Comparison of ENCODE assay signal across 19 mouse cellular contexts in genomic region chr12:13360183-13360811, GRCm38 (mm10).
DNase-seq lines count a peak whose midpoint lies in the region; ATAC-seq and TF ChIP-seq lines count a peak whose summit lies in the region.
"Had no signal": no experiment of that assay in that cellular context is flagged by ENCODE, and none has a peak within 500 bp of the region (broad histone marks: within the 10 kb centered on the region; RNA-seq: fewer than 3 reads in every experiment).

No protein-coding gene starts in this region.

- no peak overlapping the region for H3K4me3 ChIP-seq in forebrain, embryonic 13.5 days
- no peak overlapping the region for H3K4me3 ChIP-seq in forebrain, embryonic 12.5 days (replicated peaks)
- H3K4me3 ChIP-seq in hindbrain, embryonic 14.5 days (replicated peaks; ENCODE audit: low read length): no peak overlapping the region
- H3K4me3 ChIP-seq in hindbrain, embryonic 12.5 days: no peak overlapping the region
- H3K4me3 ChIP-seq in lung, embryonic 16.5 days (ENCODE audit: low read length): no peak overlapping the region
- H3K4me3 ChIP-seq in forebrain, postnatal 0 days (ENCODE audit: low read depth, low read length): no peak overlapping the region
- H3K4me3 ChIP-seq: embryonic facial prominence, embryonic 15.5 days; erythroblast, embryonic 14.5 days; gastrocnemius, adult 2 months; heart, embryonic 12.5 days had no signal

- H3K9me3 ChIP-seq in forebrain, embryonic 13.5 days (replicated peaks): no peaks in the 10 kb centered on the region
- no peaks in the 10 kb centered on the region for H3K9me3 ChIP-seq in forebrain, embryonic 12.5 days
- H3K9me3 ChIP-seq in hindbrain, embryonic 14.5 days (ENCODE audit: control insufficient read depth, low read length): no peaks in the 10 kb centered on the region
- no peaks in the 10 kb centered on the region for H3K9me3 ChIP-seq in hindbrain, embryonic 12.5 days (replicated peaks)
- H3K9me3 ChIP-seq in lung, embryonic 16.5 days (ENCODE audit: control insufficient read depth, low read length): no peaks in the 10 kb centered on the region
- H3K9me3 ChIP-seq in forebrain, postnatal 0 days (ENCODE audit: low read length): no peaks in the 10 kb centered on the region
- H3K9me3 ChIP-seq: embryonic facial prominence, embryonic 15.5 days; heart, embryonic 12.5 days had no signal

- no peak overlapping the region for H3K9ac ChIP-seq in forebrain, embryonic 13.5 days
- no peak overlapping the region for H3K9ac ChIP-seq in forebrain, embryonic 12.5 days
- H3K9ac ChIP-seq in hindbrain, embryonic 14.5 days: no peak overlapping the region
- H3K9ac ChIP-seq in hindbrain, embryonic 12.5 days: no peak overlapping the region
- no peak overlapping the region for H3K9ac ChIP-seq in lung, embryonic 16.5 days (ENCODE audit: low read length)
- no peak overlapping the region for H3K9ac ChIP-seq in forebrain, postnatal 0 days
- H3K9ac ChIP-seq: embryonic facial prominence, embryonic 15.5 days; heart, embryonic 12.5 days had no signal

- peaks cover 28% of the 10 kb centered on the region for H3K36me3 ChIP-seq in forebrain, embryonic 13.5 days (ENCODE audit: poor library complexity, severe bottlenecking)
- H3K36me3 ChIP-seq in forebrain, embryonic 12.5 days (replicated peaks): peaks cover 19% of the 10 kb centered on the region
- H3K36me3 ChIP-seq in hindbrain, embryonic 14.5 days (replicated peaks; ENCODE audit: control insufficient read depth, insufficient read depth): peaks cover 55% of the 10 kb centered on the region
- peaks cover 29% of the 10 kb centered on the region for H3K36me3 ChIP-seq in hindbrain, embryonic 12.5 days
- H3K36me3 ChIP-seq in lung, embryonic 16.5 days (ENCODE audit: control insufficient read depth, insufficient read depth, low read length): peaks cover 7% of the 10 kb centered on the region; the same call in 1 of the 2 replicates
- peaks cover 7% of the 10 kb centered on the region; the same call in 1 of the 2 replicates for H3K36me3 ChIP-seq in forebrain, postnatal 0 days (ENCODE audit: insufficient read depth)

- no peak overlapping the region; the same call in 1 of the 2 replicates for H3K27ac ChIP-seq in forebrain, embryonic 13.5 days
- H3K27ac ChIP-seq in forebrain, embryonic 12.5 days: no peak overlapping the region
- 0 out of 2 replicates have a peak overlapping the region, but pooled peaks have one; percentile 14 for H3K27ac ChIP-seq in hindbrain, embryonic 14.5 days
- H3K27ac ChIP-seq in hindbrain, embryonic 12.5 days: no peak overlapping the region
- H3K27ac ChIP-seq in lung, embryonic 16.5 days (ENCODE audit: low read length): no peak overlapping the region
- H3K27ac ChIP-seq in forebrain, postnatal 0 days (ENCODE audit: low read depth, low read length): no peak overlapping the region
- H3K27ac ChIP-seq: embryonic facial prominence, embryonic 15.5 days; gastrocnemius, adult 2 months had no signal

- no peak overlapping the region for H3K4me2 ChIP-seq in forebrain, embryonic 13.5 days
- no peak overlapping the region for H3K4me2 ChIP-seq in forebrain, embryonic 12.5 days
- no peak overlapping the region for H3K4me2 ChIP-seq in hindbrain, embryonic 14.5 days (replicated peaks)
- H3K4me2 ChIP-seq in hindbrain, embryonic 12.5 days (replicated peaks): no peak overlapping the region
- no peak overlapping the region for H3K4me2 ChIP-seq in lung, embryonic 16.5 days (ENCODE audit: low read depth, low read length)
- H3K4me2 ChIP-seq in forebrain, postnatal 0 days (ENCODE audit: low read depth): no peak overlapping the region
- H3K4me2 ChIP-seq: embryonic facial prominence, embryonic 15.5 days; heart, embryonic 12.5 days had no signal

- no peak for DNase-seq in hindbrain, embryonic 14.5 days (ENCODE audit: low spot score)
- DNase-seq in lung, postnatal 10 days: no peak
- peak; percentile 32 for DNase-seq in forebrain, postnatal 0 days
- DNase-seq in kidney, postnatal 10 days: no peak
- DNase-seq: adrenal gland, postnatal 10 days; cerebellum, adult 2 months; cerebellum, postnatal 10 days; embryo, embryonic 11 days; gastrocnemius, adult 2 months; gastrocnemius, postnatal 25 days; kidney, adult 18-20 months had no signal

- peaks cover 5% of the 10 kb centered on the region; the same call in 1 of the 2 replicates for H3K4me1 ChIP-seq in forebrain, embryonic 13.5 days
- no peaks in the 10 kb centered on the region for H3K4me1 ChIP-seq in forebrain, embryonic 12.5 days
- no peaks in the 10 kb centered on the region for H3K4me1 ChIP-seq in hindbrain, embryonic 14.5 days (replicated peaks; ENCODE audit: control insufficient read depth, insufficient read depth, low read length)
- no peaks in the 10 kb centered on the region for H3K4me1 ChIP-seq in hindbrain, embryonic 12.5 days
- no peaks in the 10 kb centered on the region; the same call in 1 of the 2 replicates for H3K4me1 ChIP-seq in lung, embryonic 16.5 days (replicated peaks; ENCODE audit: control insufficient read depth, insufficient read depth, low read length)
- no peaks in the 10 kb centered on the region for H3K4me1 ChIP-seq in forebrain, postnatal 0 days (ENCODE audit: insufficient read depth)
- H3K4me1 ChIP-seq: embryonic facial prominence, embryonic 15.5 days; heart, embryonic 12.5 days had no signal

- H3K27me3 ChIP-seq in forebrain, embryonic 13.5 days: no peaks in the 10 kb centered on the region
- no peaks in the 10 kb centered on the region for H3K27me3 ChIP-seq in forebrain, embryonic 12.5 days
- H3K27me3 ChIP-seq in hindbrain, embryonic 14.5 days (ENCODE audit: control insufficient read depth, insufficient read depth, low read length): no peaks in the 10 kb centered on the region
- no peaks in the 10 kb centered on the region for H3K27me3 ChIP-seq in hindbrain, embryonic 12.5 days
- no peaks in the 10 kb centered on the region for H3K27me3 ChIP-seq in lung, embryonic 16.5 days (ENCODE audit: control insufficient read depth, insufficient read depth, low read depth, low read length)
- H3K27me3 ChIP-seq in forebrain, postnatal 0 days (ENCODE audit: insufficient read depth, low read length): no peaks in the 10 kb centered on the region
- H3K27me3 ChIP-seq: embryonic facial prominence, embryonic 15.5 days; heart, embryonic 12.5 days had no signal

- peak; percentile 58; the same call in 1 of the 2 replicates for ATAC-seq in forebrain, embryonic 13.5 days
- no peak for ATAC-seq in forebrain, embryonic 12.5 days (ENCODE audit: low FRiP score)
- ATAC-seq in hindbrain, embryonic 14.5 days (ENCODE audit: low FRiP score): no peak
- no peak for ATAC-seq in hindbrain, embryonic 12.5 days (ENCODE audit: low FRiP score)
- ATAC-seq in lung, embryonic 16.5 days (ENCODE audit: low read depth): peak; percentile 51
- peak; percentile 81; the same call in 1 of the 2 replicates for ATAC-seq in forebrain, postnatal 0 days
- ATAC-seq: inflammation-experienced regulatory T-cells, adult 6 months had no signal

- TF ChIP-seq CTCF in forebrain, postnatal 0 days (IDR thresholded peaks at IDR 0.05; ENCODE audit: low read depth): no peak

- 35% methylated on average over 7 of the region's 7 CpGs for WGBS in forebrain, embryonic 13.5 days
- WGBS in forebrain, embryonic 12.5 days: 34% methylated on average over 7 of the region's 7 CpGs
- WGBS in hindbrain, embryonic 14.5 days: 26% methylated on average over 7 of the region's 7 CpGs
- 32% methylated on average over 7 of the region's 7 CpGs for WGBS in hindbrain, embryonic 12.5 days
- WGBS in lung, embryonic 16.5 days: 17% methylated on average over 7 of the region's 7 CpGs
- WGBS in forebrain, postnatal 0 days: 14% methylated on average over 7 of the region's 7 CpGs

Comparison
In these comparisons a context has a peak if more than half of its experiments do, and no peak if none do; other contexts are left out.
1. ATAC-seq: peak in forebrain, embryonic 13.5 days (single experiment), lung, embryonic 16.5 days (single experiment) and forebrain, postnatal 0 days (single experiment); none in forebrain, embryonic 12.5 days (single experiment), hindbrain, embryonic 14.5 days (single experiment) and hindbrain, embryonic 12.5 days (single experiment).